ENCODE assay signal across 7 mouse cellular contexts in the genomic region with DNA sequence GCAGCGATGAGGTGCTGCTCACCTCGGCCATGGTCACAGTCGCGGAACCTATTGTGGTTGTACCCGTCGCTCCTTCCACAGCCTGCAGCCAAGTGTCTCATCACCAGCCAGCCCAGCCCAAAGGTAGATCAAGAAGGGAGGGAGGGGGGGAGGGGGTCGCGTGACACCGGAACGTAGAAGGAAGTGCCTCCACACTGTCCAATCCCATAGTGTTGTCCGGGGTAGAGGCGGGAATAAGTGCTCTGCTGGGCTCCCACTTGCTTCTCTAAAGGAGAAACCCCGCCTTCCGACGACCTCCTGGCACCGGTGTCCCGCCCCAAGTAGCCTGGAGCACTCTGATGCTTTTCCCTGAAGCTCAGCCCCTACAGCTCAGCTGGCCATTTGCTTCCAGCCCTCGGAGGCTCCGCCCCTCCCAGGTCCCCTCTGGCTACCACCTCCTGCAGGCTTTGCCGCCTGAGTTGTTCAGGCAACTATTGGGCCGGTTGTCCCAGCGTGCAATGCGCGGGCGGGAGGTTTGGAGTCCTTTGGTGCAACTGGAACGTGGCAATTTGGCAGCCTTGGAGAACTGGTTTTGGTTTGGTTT. TPM values are rescaled to one million over a fixed set of nuclear protein-coding genes. Genes with fewer than 3 reads are reported as not detected.
DNase-seq lines count a peak whose midpoint lies in the region; ATAC-seq and TF ChIP-seq lines count a peak whose summit lies in the region.

A gene (minus strand): TSS at position 183 of the 583 bp plus-strand sequence.
A gene (plus strand): TSS at position 400 of the 583 bp plus-strand sequence.

- H3K4me3 ChIP-seq in intestine, postnatal 0 days (ENCODE audit: low read depth, low read length), result peak within 1 kb of the TSS; percentile 53
- H3K4me3 ChIP-seq in midbrain, embryonic 12.5 days, result peak within 1 kb of the TSS; percentile 48
- peak within 1 kb of the TSS; percentile 92 for H3K4me3 ChIP-seq in small intestine, adult 2 months (ENCODE audit: low read depth, low read length)

- DNase-seq in adrenal gland, adult 8-10 months, result peak; percentile 91
- peak; percentile 74 for DNase-seq in embryo, embryonic 9.5 days (ENCODE audit: extremely low spot score)
- DNase-seq in gastrocnemius, postnatal 4 days (ENCODE audit: low spot score in 2 of 2), result peak; percentile 55 to 84
- DNase-seq in left cerebral cortex, postnatal 4 days, result peak; percentile 87

- peak; percentile 100 for ATAC-seq in intestine, postnatal 0 days
- peak; percentile 100 for ATAC-seq in midbrain, embryonic 12.5 days (ENCODE audit: low FRiP score, low read depth)

- no peak within 1 kb of the TSS; the same call in 1 of the 2 replicates for H3K27ac ChIP-seq in intestine, postnatal 0 days (ENCODE audit: low read depth, low read length)
- no peak within 1 kb of the TSS for H3K27ac ChIP-seq in midbrain, embryonic 12.5 days (replicated peaks)
- H3K27ac ChIP-seq in small intestine, adult 2 months (ENCODE audit: insufficient read depth, low read depth, low read length), result peak within 1 kb of the TSS; percentile 19

- H3K9me3 ChIP-seq in intestine, postnatal 0 days (ENCODE audit: control insufficient read depth), result no peaks in the 10 kb centered on the region
- no peaks in the 10 kb centered on the region for H3K9me3 ChIP-seq in midbrain, embryonic 12.5 days

- peak; percentile 36; the same call in 1 of the 2 replicates for TF ChIP-seq POLR2A in small intestine, adult 2 months (IDR thresholded peaks at IDR 0.05; ENCODE audit: low read depth, low read length)

- peak within 1 kb of the TSS; percentile 59 for H3K4me2 ChIP-seq in intestine, postnatal 0 days (replicated peaks; ENCODE audit: low read depth)
- H3K4me2 ChIP-seq in midbrain, embryonic 12.5 days (replicated peaks), result peak within 1 kb of the TSS; percentile 55

- H3K27me3 ChIP-seq in intestine, postnatal 0 days (replicated peaks; ENCODE audit: control insufficient read depth, insufficient read depth, low read length), result no peaks in the 10 kb centered on the region
- H3K27me3 ChIP-seq in midbrain, embryonic 12.5 days, result peaks cover 11% of the 10 kb centered on the region; the same call in 1 of the 2 replicates
- no peaks in the 10 kb centered on the region for H3K27me3 ChIP-seq in small intestine, adult 2 months (ENCODE audit: control insufficient read depth, insufficient read depth, low read length)

- H3K4me1 ChIP-seq in intestine, postnatal 0 days (replicated peaks; ENCODE audit: control insufficient read depth, insufficient read depth, low read length), result no peaks in the 10 kb centered on the region
- no peaks in the 10 kb centered on the region for H3K4me1 ChIP-seq in midbrain, embryonic 12.5 days
- no peaks in the 10 kb centered on the region for H3K4me1 ChIP-seq in small intestine, adult 2 months (ENCODE audit: control insufficient read depth, insufficient read depth, insufficient read length, low read length)

- TF ChIP-seq CTCF in intestine, postnatal 0 days (IDR thresholded peaks at IDR 0.05; ENCODE audit: low read depth), result 0 out of 2 replicates have a peak, but pooled peaks have one; percentile 2
- no peak for TF ChIP-seq CTCF in small intestine, adult 2 months (IDR thresholded peaks at IDR 0.05; ENCODE audit: extremely low read depth, insufficient read length, insufficient replicate concordance, low read depth, low read length)

- peak within 1 kb of the TSS; percentile 46; the same call in 1 of the 2 replicates for H3K9ac ChIP-seq in intestine, postnatal 0 days (ENCODE audit: low read depth, low read length)
- peak within 1 kb of the TSS; percentile 40; the same call in 1 of the 2 replicates for H3K9ac ChIP-seq in midbrain, embryonic 12.5 days (replicated peaks)

- intact Hi-C loops in left cerebral cortex, postnatal 4 days (cut with DNase I), result no loop called here

- no peaks in the 10 kb centered on the region for H3K36me3 ChIP-seq in intestine, postnatal 0 days (ENCODE audit: control insufficient read depth, insufficient read depth)
- H3K36me3 ChIP-seq in midbrain, embryonic 12.5 days, result no peaks in the 10 kb centered on the region
- no peaks in the 10 kb centered on the region for H3K36me3 ChIP-seq in small intestine, adult 2 months (ENCODE audit: control insufficient read depth, insufficient read depth, low read length)

- 17% methylated on average over 26 of the region's 26 CpGs for WGBS in intestine, postnatal 0 days
- 22% methylated on average over 24 of the region's 26 CpGs for WGBS in midbrain, embryonic 12.5 days
- WGBS in small intestine, adult 2 months, result 3% methylated on average over 26 of the region's 26 CpGs

RNA-seq across cellular contexts. Expression of the first gene that starts in this region (rescaled TPM):
- 10 to 100 TPM; 26.1 to 38.0 (median 30.6) TPM for total RNA-seq in adrenal gland, adult 8-10 months (2022)
- 10 to 100 TPM; 14.0 to 16.0 TPM for total RNA-seq in gastrocnemius, postnatal 4 days (2021)
- polyA plus RNA-seq in intestine, postnatal 0 days (2015; fragmentation: Nextera tagmentation; extraction: Ambion mirVana), result 19.4 and 20.6 TPM in 2 replicates
- 10 to 100 TPM; 25.7 to 26.6 TPM for total RNA-seq in left cerebral cortex, postnatal 4 days (2021)
- polyA plus RNA-seq in midbrain, embryonic 12.5 days (2016; fragmentation: Nextera tagmentation; extraction: Ambion mirVana), result 17.3 and 18.6 TPM in 2 replicates
- 0.53 and 0.70 TPM in 2 replicates for polyA plus RNA-seq in small intestine, adult 2 months (2012; rRNA removed)

RNA-seq across cellular contexts. Expression of the second gene that starts in this region (rescaled TPM):
- total RNA-seq in adrenal gland, adult 8-10 months (2022), result 1 to 10 TPM in 3 of 4 experiments, under 1 TPM in 1; 0.83 to 1.7 (median 1.4) TPM
- total RNA-seq in gastrocnemius, postnatal 4 days (2021), result 1 to 10 TPM; 1.7 to 2.1 TPM
- polyA plus RNA-seq in intestine, postnatal 0 days (2015; fragmentation: Nextera tagmentation; extraction: Ambion mirVana), result 2.1 TPM in 2 replicates
- 1 to 10 TPM; 2.6 to 3.2 TPM for total RNA-seq in left cerebral cortex, postnatal 4 days (2021)
- 6.3 and 6.8 TPM in 2 replicates for polyA plus RNA-seq in midbrain, embryonic 12.5 days (2016; fragmentation: Nextera tagmentation; extraction: Ambion mirVana)
- polyA plus RNA-seq in small intestine, adult 2 months (2012; rRNA removed), result 0.05 TPM in 2 replicates

Comparison
In these comparisons a context has a peak if more than half of its experiments do, and no peak if none do; other contexts are left out.
1. RNA of the first gene that starts in this region (polyA plus RNA-seq): 19.4 to 20.6 TPM in intestine, postnatal 0 days and 17.3 to 18.6 TPM in midbrain, embryonic 12.5 days; 0.53 to 0.70 TPM in small intestine, adult 2 months; every median in the first group is over 10 times any median in the second.
2. Peak in every context shown above with its lines, with median percentiles within 50 percentile points of each other: DNase-seq and H3K4me3 ChIP-seq.